Mouse (Mus musculus) limb, embryonic 11.5 days (tissue): Measurements from ENCODE around the gene Isoc2a. TPM values are rescaled to one million over a fixed set of nuclear protein-coding genes. Genes with fewer than 3 reads are reported as not detected.

Experiments
- ATAC-seq: fragments of 200-750 bp; cut with Nextera tagmentation; 2 replicates; pipeline ENCODE4 v1.8.0; 2017; ENCODE audit warnings: low read depth; ENCODE audit not compliant: insufficient number of reproducible peaks, low FRiP score, low TSS enrichment
- DNase-seq: peaks from one replicate; pipeline ENCODE4 v3.0.0-alpha.2; 2015; ENCODE audit warnings: low spot score
- H3K27ac ChIP-seq: fragments of 300-500 bp; sonication (generic); replicated peaks from 2 replicates; pipeline ENCODE4 v1.5.1; 2014; ENCODE audit warnings: low read depth, mild to moderate bottlenecking, low read length
- H3K27me3 ChIP-seq: fragments of 300-500 bp; sonication (generic); 2 replicates; pipeline ENCODE4 v1.6.1; 2014; ENCODE audit warnings: mild to moderate bottlenecking, low read length, mixed read lengths; ENCODE audit not compliant: control insufficient read depth, insufficient read depth
- H3K36me3 ChIP-seq: fragments of 300-500 bp; sonication (generic); 2 replicates; pipeline ENCODE4 v1.6.1; 2014; ENCODE audit warnings: mild to moderate bottlenecking, low read length, moderate library complexity, mixed read lengths; ENCODE audit not compliant: control insufficient read depth, insufficient read depth
- H3K4me1 ChIP-seq: fragments of 300-500 bp; sonication (generic); 2 replicates; pipeline ENCODE4 v1.6.1; 2014; ENCODE audit warnings: low read length, mixed read lengths; ENCODE audit not compliant: control insufficient read depth, insufficient read depth
- H3K4me2 ChIP-seq: fragments of 300-500 bp; sonication (generic); 2 replicates; pipeline ENCODE4 v1.6.1; 2014; ENCODE audit warnings: low read depth, mild to moderate bottlenecking, moderate library complexity; ENCODE audit not compliant: severe bottlenecking
- H3K4me3 ChIP-seq: fragments of 300-500 bp; sonication (generic); 2 replicates; pipeline ENCODE4 v1.5.1; 2014; ENCODE audit warnings: low read depth, low read length
- H3K9ac ChIP-seq: fragments of 300-500 bp; sonication (generic); 2 replicates; pipeline ENCODE4 v1.6.1; 2014; ENCODE audit warnings: mild to moderate bottlenecking, low read length
- H3K9me3 ChIP-seq: fragments of 300-500 bp; sonication (generic); 2 replicates; pipeline ENCODE4 v1.6.1; 2016; ENCODE audit warnings: low read length; ENCODE audit not compliant: control insufficient read depth
- WGBS: fragments of 180-500 bp; shearing (Covaris S2); extraction: QIAGEN DNeasy Blood & Tissue Kit; methylation state at CpG from one replicate; pipeline ENCODE4 v1.1.7; 2014; 5-methylcytosine and 5-hydroxymethylcytosine counted together
- polyA plus RNA-seq: library from polyadenylated mRNA; unstranded; fragments of >200 nt; fragmentation: Nextera tagmentation; extraction: Ambion mirVana; gene quantifications from 2 replicates; pipeline ENCODE4 v1.2.1, GENCODE M21; 2014

Isoc2a gene
- polyA plus RNA-seq, 1 experiment from 2014 or later, result 0.63 TPM

DNA sequence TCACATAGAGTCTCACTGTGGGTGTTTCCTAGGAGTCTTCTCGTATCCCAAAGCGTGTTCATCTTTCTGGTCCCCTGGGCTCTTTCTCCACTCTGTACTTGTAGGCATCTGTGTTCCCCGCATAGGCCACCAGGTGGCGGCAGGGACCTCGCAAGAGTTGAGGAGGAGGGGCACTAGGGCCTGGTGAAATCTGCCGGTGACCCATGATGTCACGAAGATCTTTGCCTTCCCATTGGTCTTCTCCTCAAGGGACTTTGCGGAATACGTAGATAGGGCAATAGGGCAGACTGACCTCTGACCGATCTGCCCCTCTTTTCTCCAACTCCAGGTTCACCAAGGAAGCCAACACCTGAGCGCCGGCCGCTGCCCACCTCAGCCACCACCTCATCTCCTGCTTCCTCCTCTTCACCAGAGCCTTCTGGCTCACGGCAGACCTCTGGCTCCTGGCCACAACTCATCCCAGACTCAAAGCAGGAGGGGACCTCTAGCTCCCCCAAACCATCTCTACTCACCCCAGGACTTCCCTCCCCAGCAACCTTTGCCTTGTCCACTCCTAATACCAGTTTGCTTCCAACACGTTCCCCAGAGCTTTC lies 66.4 kb downstream of the Isoc2a start:
- DNase-seq, result peak; percentile 96
- 19% methylated on average over 15 of the region's 15 CpGs for WGBS
- Histone ChIP-seq H3K4me1 (no peaks in the 10 kb centered on the region), H3K27me3 (no peaks in the 10 kb centered on the region), H3K36me3 (no peaks in the 10 kb centered on the region), H3K4me2 (peak overlapping the region; percentile 31; the same call in 1 of the 2 replicates), H3K4me3 (0 out of 2 replicates have a peak overlapping the region, but pooled peaks have one; percentile 5), H3K9me3 (no peaks in the 10 kb centered on the region), H3K9ac (peak overlapping the region; percentile 18; the same call in 1 of the 2 replicates), H3K27ac (no peak overlapping the region)
- ATAC-seq, result peak; percentile 77

Other genes with a start within 250 kb of the Isoc2a start
- 1.1 and 2.5 TPM in 2 replicates for gene Tmem86b, start 245.7 kb upstream of the Isoc2a start, polyA plus RNA-seq
- 4.9 and 6.5 TPM in 2 replicates for gene Ppp6r1, start 218.1 kb upstream of the Isoc2a start, polyA plus RNA-seq
- 104 and 112 TPM in 2 replicates for gene Hspbp1, start 192.1 kb upstream of the Isoc2a start, polyA plus RNA-seq
- 1.7 and 2.5 TPM in 2 replicates for gene Brsk1, start 186.5 kb upstream of the Isoc2a start, polyA plus RNA-seq
- gene Tmem150b, start 151.9 kb upstream of the Isoc2a start, polyA plus RNA-seq, result 0.16 and 0.19 TPM in 2 replicates
- 76.2 and 80.5 TPM in 2 replicates for gene Kmt5c, start 137.0 kb upstream of the Isoc2a start, polyA plus RNA-seq
- 36.9 and 38.4 TPM in 2 replicates for gene Cox6b2, start 124.1 kb upstream of the Isoc2a start, polyA plus RNA-seq
- not detected in 2 replicates for gene Fam71e2, start 105.9 kb upstream of the Isoc2a start, polyA plus RNA-seq
- gene Il11, start 94.3 kb upstream of the Isoc2a start, polyA plus RNA-seq, result not detected in 2 replicates
- 0.41 TPM in 1 of 2 replicates, not detected in the other for gene Tmem190, start 94.2 kb upstream of the Isoc2a start, polyA plus RNA-seq
- 2.1 and 2.6 TPM in 2 replicates for gene Tmem238, start 87.5 kb upstream of the Isoc2a start, polyA plus RNA-seq
- gene Rpl28, start 84.3 kb upstream of the Isoc2a start, polyA plus RNA-seq, result 266 and 269 TPM in 2 replicates
- gene Ube2s, start 64.6 kb upstream of the Isoc2a start, polyA plus RNA-seq, result 527 and 540 TPM in 2 replicates
- 0.20 and 0.44 TPM in 2 replicates for gene Shisa7, start 32.5 kb upstream of the Isoc2a start, polyA plus RNA-seq
- gene Isoc2b, start 6.9 kb upstream of the Isoc2a start, polyA plus RNA-seq, result 2.8 and 3.5 TPM in 2 replicates
- gene Gm36210, start 29.4 kb downstream of the Isoc2a start, polyA plus RNA-seq, result not detected in 2 replicates
- gene Zfp628, start 38.1 kb downstream of the Isoc2a start, polyA plus RNA-seq, result 3.8 and 4.2 TPM in 2 replicates
- gene Nat14, start 44.9 kb downstream of the Isoc2a start, polyA plus RNA-seq, result 1.9 and 2.9 TPM in 2 replicates
- 1.7 and 1.9 TPM in 2 replicates for gene Ssc5d, start 48.6 kb downstream of the Isoc2a start, polyA plus RNA-seq
- 0.08 and 0.18 TPM in 2 replicates for gene Sbk2, start 87.3 kb downstream of the Isoc2a start, polyA plus RNA-seq
- gene Sbk3, start 94.0 kb downstream of the Isoc2a start, polyA plus RNA-seq, result 0.04 TPM in 1 of 2 replicates, not detected in the other
- gene Zfp579, start 119.0 kb downstream of the Isoc2a start, polyA plus RNA-seq, result 33.3 and 39.2 TPM in 2 replicates
- gene Zfp524, start 137.3 kb downstream of the Isoc2a start, polyA plus RNA-seq, result 9.3 and 9.6 TPM in 2 replicates
- 51.1 and 52.6 TPM in 2 replicates for gene Fiz1, start 137.5 kb downstream of the Isoc2a start, polyA plus RNA-seq
- 0.45 and 1.4 TPM in 2 replicates for gene Gm44973, start 138.3 kb downstream of the Isoc2a start, polyA plus RNA-seq
- gene Zfp865, start 143.2 kb downstream of the Isoc2a start, polyA plus RNA-seq, result 7.5 and 8.2 TPM in 2 replicates
- gene Ccdc106, start 143.4 kb downstream of the Isoc2a start, polyA plus RNA-seq, result 12.5 and 14.4 TPM in 2 replicates
- not detected in 2 replicates for gene 4632433K11Rik, start 157.0 kb downstream of the Isoc2a start, polyA plus RNA-seq
- 2.7 and 4.1 TPM in 2 replicates for gene Zfp784, start 161.3 kb downstream of the Isoc2a start, polyA plus RNA-seq
- 31.8 and 32.9 TPM in 2 replicates for gene Zfp580, start 174.4 kb downstream of the Isoc2a start, polyA plus RNA-seq
- 193 and 203 TPM in 2 replicates for gene U2af2, start 185.0 kb downstream of the Isoc2a start, polyA plus RNA-seq
- gene Epn1, start 203.1 kb downstream of the Isoc2a start, polyA plus RNA-seq, result 60.1 and 62.2 TPM in 2 replicates
- gene Rfpl4, start 239.8 kb downstream of the Isoc2a start, polyA plus RNA-seq, result not detected in 2 replicates
- gene Rasl2-9, start 248.8 kb downstream of the Isoc2a start, polyA plus RNA-seq, result 0.29 TPM in 1 of 2 replicates, not detected in the other